Mouse (Mus musculus): ENCODE results near the gene Arhgap19.

DNA sequence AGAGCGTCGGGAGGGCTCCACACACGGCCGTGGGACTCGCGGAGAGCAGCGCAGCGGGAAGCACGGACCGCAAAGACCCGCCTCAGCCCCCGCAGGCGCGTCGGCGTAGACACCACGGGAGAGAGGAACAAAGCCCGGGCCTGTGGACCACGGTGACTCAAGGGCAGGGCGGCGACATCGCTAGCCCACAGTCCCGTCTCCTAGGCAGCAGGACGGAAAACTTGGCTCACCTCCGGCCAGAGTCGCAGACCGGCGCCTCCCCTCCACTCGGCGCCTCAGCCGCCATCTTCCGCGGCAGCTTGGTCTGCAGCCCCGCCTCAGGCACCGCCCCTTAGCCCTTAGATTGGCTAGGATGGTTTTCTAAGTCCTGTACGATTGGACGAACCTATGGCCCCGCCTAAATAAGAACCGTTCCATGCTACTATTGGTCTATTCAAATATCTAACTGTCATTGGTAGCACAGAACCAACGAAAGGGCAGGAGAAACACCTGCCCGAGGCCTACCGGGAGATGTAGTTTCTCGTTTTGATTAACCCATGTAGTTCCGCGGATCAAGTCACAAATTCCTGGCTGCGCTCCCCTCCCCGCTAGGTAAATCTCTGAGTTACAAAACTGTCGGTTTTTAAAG is at the start of gene Arhgap19:
- TF ChIP-seq POLR2A (IDR thresholded peaks at IDR 0.05; ENCODE audit: insufficient read depth, low read length) (peak; percentile 65), CTCF (IDR thresholded peaks at IDR 0.05; ENCODE audit: low read depth, low read length) (no peak), EP300 (IDR thresholded peaks at IDR 0.05; ENCODE audit: insufficient read depth, low read depth, low read length) (no peak)
